Mouse (Mus musculus) hematopoietic stem cell, adult 5-6 weeks (primary cell): ENCODE data around the gene Vsnl1. TPM values are rescaled to one million over a fixed set of nuclear protein-coding genes. Genes with fewer than 3 reads are reported as not detected.

ENCODE experiments used
- ATAC-seq, 2 experiments: fragments of 125-278 bp in 1 of 2; replicated peaks in 1 of 2; 2 replicates each; pipeline ENCODE4 v1.8.0; 2016 to 2017; ENCODE audit warnings: inconsistent platforms in 2 of 2, mild to moderate bottlenecking in 2 of 2, moderate number of reproducible peaks in 2 of 2, low read depth in 1 of 2, moderate TSS enrichment in 1 of 2; ENCODE audit not compliant: low FRiP score in 2 of 2, poor library complexity in 2 of 2, severe bottlenecking in 2 of 2, insufficient read depth in 1 of 2, low TSS enrichment in 1 of 2
- total RNA-seq: library from RNA; stranded (forward); fragments of 172-1452, 232-1000 nt; gene quantifications from 2 replicates; pipeline ENCODE4 v1.2.3, GENCODE M21; 2017

Vsnl1 gene
- total RNA-seq, 1 experiment from 2014 or later = not detected

DNA sequence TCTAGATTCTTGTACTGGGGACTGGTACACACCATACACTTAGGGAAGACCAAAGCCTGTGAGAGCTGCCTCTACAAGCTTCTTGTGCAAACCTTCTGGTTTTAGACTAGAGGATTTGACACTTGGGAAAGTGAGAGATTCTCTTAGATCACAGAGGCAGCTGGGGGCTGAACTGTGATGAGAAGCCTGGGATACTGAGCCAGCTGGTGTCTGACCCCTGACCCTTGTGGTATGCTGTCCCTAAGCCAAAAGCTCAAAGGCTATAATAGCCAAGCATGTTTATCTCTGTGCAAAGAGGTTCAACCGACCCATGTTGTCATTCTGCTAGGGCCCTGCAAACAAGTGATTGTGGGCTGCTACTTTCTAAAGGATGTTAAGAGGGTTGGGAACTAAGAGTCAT lies 43.9 kb downstream of the Vsnl1 start:
- ATAC-seq = no peak

DNA sequence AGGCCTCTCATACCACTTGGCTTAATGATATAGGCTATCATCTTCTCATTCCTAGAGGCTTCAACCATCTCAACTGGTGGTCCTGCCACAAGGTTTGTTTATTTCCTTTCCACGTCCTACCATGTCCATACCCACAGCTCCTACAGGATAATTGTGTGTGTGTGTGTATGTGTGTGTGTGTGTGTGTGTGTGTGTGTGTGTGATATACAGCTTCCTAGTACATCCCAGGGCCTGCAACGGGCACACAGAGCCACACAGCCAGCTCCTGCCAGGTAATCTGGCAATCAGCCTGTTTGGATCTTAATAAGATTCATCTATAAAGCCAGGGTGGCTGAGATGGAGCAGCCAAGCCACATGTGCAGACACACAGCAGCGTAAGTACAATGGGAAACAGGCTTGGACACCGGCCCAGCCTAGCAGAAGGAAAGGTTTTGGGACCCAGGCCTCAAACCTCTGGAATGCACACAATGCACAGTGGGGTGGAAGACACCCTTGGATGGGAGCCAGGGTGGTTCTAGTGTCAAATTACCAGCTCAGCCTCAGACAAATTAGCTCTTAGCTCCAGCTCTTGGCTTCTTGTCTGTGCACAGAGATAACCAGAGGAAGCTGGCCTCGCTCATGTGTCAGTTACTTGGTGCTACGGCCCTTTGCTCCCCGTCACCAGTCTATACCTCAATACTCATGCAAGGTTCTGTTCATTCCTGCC lies 45.0 kb downstream of the Vsnl1 start:
- ATAC-seq = no peak

DNA sequence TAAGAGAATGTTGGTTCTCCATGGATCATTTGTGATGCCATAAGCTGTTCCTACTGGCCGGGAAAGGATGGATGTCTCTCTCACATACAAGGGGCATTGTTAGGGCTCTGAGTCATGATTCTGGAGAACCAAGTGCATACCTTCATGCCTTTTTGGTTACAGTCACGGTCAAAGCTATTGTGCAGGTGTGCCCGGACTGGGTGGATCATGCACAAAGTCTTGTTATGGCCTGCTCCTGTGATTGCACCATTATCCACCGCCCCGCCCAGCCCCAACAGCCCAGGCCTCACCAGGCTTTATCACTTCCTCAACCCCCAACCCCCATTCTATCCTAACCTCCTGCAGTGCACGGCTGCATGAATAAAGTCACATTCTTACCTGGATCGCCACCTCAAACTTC lies 47.3 kb downstream of the Vsnl1 start:
- no peak for ATAC-seq

DNA sequence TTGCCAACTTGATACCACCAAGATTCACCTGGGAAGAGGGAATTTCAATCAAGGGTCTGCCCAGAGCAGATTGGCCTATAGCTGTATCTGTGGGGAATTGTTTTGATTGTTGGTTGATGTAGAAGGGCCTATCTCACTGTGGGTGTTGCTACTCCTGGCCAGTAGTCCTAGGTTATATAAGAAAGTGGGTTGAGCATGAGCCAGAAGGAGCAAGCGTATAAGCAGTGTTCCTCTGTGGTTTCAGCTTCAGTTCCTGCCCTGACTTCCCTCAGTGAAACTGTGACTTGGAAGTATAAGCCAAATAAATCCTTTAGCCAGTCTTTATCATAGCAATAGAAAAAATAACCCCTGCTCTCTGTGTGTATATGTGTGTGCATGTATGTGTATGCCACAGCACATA lies 51.7 kb downstream of the Vsnl1 start:
- peak; percentile 37 to 57; a peak in 3 of 4 replicates for ATAC-seq

DNA sequence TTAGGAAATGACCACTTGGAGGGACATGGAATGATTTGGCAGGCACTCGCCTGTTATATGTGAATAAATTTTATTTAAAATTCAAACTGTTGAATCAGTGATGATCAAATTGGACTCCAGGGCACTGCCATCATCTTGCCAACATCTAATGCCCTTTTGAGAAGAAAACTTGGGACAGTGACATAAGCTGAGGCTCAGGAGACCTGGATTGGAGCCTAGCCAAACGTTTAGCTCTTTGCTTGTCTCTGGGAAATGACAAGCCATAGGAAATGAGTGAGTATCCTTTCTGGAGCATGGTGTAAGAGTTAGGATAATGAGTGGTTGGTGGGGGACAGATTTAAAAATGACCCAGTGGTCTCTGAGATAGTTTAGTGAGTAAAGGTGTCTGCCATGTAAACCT lies 57.0 kb downstream of the Vsnl1 start:
- ATAC-seq = no peak

DNA sequence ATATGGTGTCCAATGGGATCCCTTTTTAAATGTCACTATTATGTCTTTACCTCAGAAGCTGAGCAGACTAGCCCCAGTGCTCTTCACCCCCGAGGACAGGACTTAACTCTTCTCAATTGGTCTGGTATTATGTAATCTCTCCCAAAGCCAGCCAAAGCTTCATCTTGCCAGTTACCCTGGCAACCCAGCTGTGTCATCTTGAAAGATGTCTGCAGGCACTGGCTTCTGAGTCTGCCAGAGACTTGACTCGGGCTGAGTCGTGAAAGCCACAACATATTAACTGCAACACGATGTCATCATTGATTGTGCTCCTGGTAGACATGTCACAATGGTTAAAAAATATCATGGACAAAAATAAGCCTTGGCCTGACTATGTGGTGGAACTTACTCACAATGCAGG lies 66.4 kb downstream of the Vsnl1 start:
- no peak for ATAC-seq

DNA sequence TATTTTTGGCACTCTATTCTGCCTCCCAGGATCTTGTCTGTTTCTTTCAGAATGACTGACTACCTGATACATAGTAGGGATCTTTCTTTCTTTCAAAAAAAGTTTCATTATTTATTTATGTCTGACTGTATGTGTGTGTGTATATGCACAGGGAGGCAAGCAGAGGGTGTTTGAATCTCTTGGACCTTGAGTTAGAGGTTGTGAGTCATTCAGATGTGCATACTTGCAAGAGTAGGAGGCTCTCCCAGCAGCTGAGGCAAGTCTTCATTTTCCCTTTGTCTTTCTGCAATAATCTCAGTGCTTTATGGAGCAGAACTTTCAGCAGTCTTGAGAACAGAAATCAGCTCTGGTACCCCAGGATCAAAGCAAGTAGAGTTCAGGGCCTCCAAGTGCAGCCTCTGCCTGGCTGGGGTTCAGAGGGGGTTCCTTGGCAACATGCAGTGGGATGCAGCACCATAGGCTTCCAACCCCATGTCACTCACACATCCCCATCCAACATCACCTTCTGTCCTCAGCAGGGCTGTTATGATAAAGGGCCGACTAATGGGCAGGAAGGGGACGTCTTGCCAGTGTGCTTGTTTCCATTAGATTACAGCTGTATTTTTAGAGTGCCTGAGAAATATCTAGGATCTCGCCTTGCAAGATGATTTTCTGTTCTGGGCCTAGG lies 69.2 kb downstream of the Vsnl1 start:
- no peak for ATAC-seq

DNA sequence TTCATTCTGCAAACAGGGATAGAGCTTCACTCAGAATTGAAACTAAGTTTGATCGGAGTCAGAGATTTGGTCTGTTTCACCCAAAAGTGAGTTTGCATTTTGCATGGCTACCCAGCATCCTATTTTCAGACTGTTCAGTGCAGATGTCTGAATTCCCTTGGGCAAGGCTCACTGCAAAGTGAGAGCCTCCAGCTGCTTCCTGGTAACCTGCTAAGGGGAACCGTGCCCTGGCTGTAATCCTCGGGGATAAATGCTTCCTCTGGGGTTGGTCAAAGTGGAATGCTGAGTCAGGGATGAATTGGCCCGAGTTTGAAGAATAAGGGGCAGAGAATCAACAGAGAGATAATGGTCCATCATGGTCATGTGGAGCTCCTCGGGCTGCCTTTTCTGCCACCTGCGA lies 71.5 kb downstream of the Vsnl1 start:
- ATAC-seq = no peak

DNA sequence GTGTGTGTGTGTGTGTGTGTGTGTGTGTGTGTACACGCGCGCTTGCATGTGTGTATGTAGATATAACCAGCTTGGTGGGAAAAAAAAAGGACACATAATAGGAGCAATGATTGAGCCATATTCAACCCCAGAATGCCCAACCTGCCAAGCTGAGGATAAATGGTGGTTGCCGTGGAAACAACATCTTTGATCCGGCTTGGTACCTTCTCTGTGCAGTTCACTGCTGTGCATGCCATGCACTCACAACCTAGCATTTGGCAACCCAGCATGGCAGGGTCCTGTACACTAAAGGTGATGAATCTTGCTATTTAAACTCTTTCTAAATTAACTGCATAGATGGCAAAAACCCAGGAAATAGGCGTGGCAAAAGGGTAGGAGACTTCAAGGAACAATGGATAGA lies 74.0 kb downstream of the Vsnl1 start:
- no peak for ATAC-seq

DNA sequence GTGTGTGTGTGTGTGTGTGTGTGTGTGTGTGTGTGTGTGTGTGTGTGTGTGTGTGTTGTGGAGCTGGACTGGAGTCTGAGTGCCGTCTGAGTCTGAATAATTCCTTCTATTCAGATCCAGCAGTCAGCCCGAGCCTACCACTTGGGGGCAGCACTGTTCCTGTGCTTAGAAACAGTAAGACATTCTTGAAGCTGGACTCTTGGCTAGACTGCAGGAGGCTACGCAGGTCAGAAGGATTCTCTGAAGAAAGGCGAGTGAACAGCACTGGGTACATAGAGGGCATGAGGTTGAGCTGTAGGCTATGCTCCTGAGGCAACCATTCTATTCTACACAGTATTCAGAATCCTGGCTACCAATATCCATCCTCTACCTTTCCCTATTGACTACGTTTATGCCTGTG lies 85.5 kb downstream of the Vsnl1 start:
- ATAC-seq = peak; percentile 71 to 78; a peak in 3 of 4 replicates

DNA sequence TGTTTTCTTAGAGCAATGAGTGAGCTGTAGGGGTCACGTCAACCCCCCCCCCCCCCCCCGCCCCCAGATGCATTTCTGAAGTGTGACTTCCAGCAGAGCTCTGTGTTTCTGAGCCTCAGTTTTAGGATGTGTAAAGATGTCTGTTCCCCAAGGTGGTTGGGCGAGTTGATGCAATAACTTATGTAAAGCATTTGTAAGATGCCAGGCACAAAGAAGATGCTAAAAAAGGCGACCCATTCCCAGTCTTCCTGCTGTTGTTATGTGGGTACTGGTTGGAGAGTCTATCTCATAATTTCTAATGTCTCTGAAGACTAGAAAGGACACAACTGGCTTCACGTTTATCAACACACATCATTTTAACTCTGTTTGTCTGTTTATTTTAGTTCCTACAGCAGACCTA lies 86.5 kb downstream of the Vsnl1 start:
- no peak for ATAC-seq

DNA sequence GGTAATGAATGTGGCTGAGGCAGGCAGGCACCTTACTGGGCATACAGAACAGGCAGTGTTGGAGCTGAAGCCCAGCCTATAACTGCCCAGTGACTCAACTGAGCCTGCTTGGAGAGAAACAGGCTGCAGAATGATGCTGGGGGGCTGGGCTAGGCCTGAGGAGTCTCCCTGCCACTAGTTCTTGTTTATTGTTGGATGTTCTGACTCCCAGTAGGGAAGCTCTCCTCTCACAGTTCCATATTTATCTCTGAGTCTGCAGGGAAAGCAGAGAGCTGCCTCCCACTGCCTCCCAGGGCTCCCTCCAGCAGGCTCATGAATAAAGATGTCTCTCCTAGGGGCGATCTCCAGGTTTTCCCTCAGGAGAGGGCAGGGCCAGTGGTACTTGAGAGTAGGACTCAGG lies 88.0 kb downstream of the Vsnl1 start:
- no peak for ATAC-seq

DNA sequence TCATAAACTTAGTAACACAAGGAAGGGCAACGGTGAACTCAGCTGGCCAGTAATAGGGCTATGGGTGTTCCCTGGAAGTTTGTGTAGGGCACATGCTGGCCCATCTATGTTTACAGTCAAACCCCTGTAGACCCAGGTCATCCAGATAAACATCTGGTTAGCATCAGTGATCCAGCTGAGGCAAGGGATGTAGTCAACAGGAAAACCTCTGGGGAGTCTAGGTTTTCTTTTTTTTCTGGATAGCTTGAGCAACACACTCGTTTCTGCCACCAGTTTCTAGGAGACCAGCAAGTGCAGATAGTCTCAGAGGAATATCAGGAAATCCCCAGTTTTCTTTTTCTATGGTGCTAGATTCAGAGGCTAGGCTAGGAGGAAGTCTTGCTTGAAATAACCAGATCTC lies 90.5 kb downstream of the Vsnl1 start:
- ATAC-seq = no peak

DNA sequence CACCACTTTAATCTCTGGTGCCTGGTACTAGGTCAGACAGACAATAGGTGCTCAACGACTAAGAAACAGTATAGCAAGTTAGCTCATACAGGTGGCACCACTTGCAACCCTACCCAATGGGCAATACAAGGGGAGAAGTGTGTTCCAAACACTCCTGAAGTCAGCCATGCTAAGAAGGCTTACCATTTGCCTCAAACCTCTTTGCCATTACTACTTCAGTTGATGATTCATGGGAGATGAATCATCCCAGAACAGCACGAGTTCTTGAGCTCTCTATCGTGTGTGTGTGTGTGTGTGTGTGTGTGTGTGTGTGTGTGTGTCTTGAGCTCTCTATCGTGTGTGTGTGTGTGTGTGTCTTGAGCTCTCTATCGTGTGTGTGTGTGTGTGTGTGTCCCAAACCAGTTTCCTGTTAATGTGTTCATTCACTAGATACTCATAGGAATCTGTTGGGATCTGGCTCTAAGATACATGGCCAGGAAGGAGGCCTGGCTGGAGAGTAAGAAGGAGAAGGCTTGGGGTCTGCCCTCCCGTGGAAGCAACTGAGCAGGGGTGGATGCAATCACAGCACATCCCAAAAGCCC lies 94.3 kb downstream of the Vsnl1 start:
- no peak for ATAC-seq

DNA sequence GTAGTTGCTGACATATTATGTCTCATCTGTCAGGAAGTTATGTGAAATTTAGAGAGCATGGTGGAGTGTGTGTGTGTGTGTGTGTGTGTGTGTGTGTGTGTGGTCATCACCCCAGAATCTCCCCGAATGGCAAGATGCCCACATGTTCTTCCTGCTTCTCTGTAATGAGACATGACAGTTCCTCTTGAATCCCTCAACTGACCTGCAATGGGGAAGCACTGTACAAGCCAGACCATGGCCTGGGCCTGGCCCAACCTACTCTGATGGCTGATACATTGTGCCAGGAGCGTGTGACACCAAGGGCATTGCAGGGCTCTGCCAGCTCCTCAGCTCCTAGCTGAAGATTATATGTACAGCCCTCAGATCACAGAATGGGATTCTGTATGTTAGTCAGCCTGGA lies 98.2 kb downstream of the Vsnl1 start:
- ATAC-seq = 0 out of 4 replicates have a peak, but pooled peaks have one; percentile 13 to 44

DNA sequence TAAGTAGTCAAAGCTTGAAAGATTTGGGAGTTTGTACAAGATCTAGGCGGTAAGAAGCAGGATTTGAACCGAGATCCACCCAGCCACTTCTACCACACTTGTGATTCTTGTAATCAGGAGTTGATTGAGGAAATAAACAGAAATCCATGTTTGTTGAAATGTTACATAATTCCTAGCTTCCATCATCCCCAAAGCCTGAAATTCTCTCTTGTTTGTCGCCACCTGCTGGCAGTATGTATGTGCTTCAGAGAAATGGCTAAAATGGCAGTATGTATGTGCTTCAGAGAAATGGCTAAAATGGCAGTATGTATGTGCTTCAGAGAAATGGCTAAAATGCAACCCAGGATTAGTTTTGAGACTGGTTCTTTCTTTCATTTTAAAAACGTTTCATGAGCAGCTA lies 99.6 kb downstream of the Vsnl1 start:
- ATAC-seq = peak; percentile 65 to 77; a peak in 3 of 4 replicates

DNA sequence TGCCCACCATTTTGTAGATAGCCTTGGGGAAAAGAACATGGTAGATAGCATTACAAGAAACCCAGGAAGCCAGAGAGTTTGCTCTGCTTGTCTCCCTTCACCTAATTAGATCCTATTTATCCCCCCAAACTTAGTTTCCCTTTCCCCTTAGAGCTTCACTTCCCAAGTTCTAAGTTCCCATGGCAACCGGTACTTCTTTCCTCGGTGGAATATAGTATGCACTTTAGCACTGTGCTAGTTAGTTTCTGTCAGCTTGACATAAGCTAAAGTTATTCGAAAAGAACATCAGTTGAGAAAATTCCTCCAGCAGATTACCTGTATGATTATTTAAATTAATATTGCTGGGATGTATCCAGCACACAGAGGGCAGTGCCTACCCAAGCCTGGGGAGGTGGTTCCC lies 109.9 kb downstream of the Vsnl1 start:
- ATAC-seq = no peak

DNA sequence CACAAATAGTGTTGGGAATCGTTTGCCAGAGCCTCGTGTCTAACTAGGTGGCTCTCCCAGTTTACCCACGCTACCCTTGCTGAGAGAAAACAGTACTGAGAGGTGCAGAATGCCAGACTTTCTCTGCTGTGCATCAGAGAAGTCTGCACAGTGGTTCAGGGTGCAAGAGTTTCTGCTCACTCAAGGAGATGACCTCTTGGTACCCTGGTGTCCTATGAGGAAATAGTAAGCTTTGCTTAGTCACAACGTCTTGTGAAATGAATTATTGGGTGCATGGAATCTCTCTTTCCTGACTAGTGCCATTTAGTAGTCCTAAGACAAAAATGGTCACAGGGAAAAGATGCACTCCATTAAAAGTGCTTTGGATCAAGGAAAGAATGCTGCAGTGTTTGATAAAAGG lies 111.9 kb downstream of the Vsnl1 start:
- ATAC-seq = no peak; a peak in 1 of 4 replicates

DNA sequence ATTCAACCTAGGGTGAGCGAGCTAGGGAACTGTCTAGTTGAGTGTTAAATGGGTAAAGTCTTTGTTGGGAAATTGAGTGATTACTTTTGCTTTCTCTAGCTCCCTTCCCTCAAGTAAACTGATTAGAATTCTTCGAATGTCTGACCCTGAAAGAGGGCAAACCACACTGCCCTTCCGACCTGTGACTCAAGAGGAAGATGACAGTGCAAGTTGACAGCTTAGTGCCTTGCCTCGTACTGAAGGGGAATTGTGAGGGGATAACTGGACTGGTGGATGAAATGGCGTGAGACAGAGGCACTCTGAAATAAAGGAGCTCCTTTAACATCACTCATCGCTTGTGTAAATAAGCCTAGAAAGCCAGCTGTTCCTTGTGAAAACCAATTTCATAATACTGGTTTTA lies 118.7 kb downstream of the Vsnl1 start:
- 0 out of 4 replicates have a peak, but pooled peaks of 1 of the 2 experiments have one; percentile 25 for ATAC-seq
